Mouse (Mus musculus) left cerebral cortex, postnatal 25 days (tissue): Measurements from ENCODE around the gene Xylt1. TPM values are rescaled to one million over a fixed set of nuclear protein-coding genes. Genes with fewer than 3 reads are reported as not detected.

Experiments used
- DNase-seq, 2 experiments: peaks; one replicate each; pipeline ENCODE4 v3.0.0; 2022; ENCODE audit warnings: low spot score in 2 of 2, mixed read lengths in 1 of 2
- intact Hi-C: fragments of 180-260 bp; cut with DNase I; formaldehyde crosslinking; loops from one replicate; pipeline ENCODE4 v1.15.1; 2025
- total RNA-seq, 2 experiments: library from RNA; stranded (reverse); gene quantifications; 2 replicates each; pipeline ENCODE4 v1.2.3; 2021

The Xylt1 gene
- total RNA-seq, 2 experiments from 2014 or later: 48.6 to 52.1 TPM

GRCm38 (mm10) chr7:117621566-117621965, 240.8 kb downstream of the Xylt1 start:
- DNase-seq: peak in 1 of 2 experiments; percentile 48
- intact Hi-C loops: loop anchor here (5.0 kb wide), 1 partner anchor 239 kb away; the partner anchor contains the start of gene Xylt1

- intact Hi-C loops: loop anchor here (5.0 kb wide), 1 partner anchor 240 kb away; the partner anchor contains the start of gene Xylt1
- no peak for DNase-seq
Measured at GRCm38 (mm10) chr7:117622769-117623168, 242.0 kb downstream of the Xylt1 start.

- DNase-seq: peak in 1 of 2 experiments; percentile 41
- intact Hi-C loops: no loop called here
Measured at GRCm38 (mm10) chr7:117628791-117629190, 248.0 kb downstream of the Xylt1 start.

- peak in 1 of 2 experiments; percentile 29 for DNase-seq
- intact Hi-C loops: no loop called here
Measured at GRCm38 (mm10) chr7:117630657-117631056, 249.9 kb downstream of the Xylt1 start.

GRCm38 (mm10) chr7:117635584-117635983, 254.8 kb downstream of the Xylt1 start:
- intact Hi-C loops: no loop called here
- DNase-seq: no peak

- intact Hi-C loops: no loop called here
- no peak for DNase-seq
Measured at GRCm38 (mm10) chr7:117636713-117637112, 255.9 kb downstream of the Xylt1 start.

GRCm38 (mm10) chr7:117637997-117638396, 257.2 kb downstream of the Xylt1 start:
- no peak for DNase-seq
- intact Hi-C loops: no loop called here

- no peak for DNase-seq
- intact Hi-C loops: no loop called here
Measured at GRCm38 (mm10) chr7:117652637-117653036, 271.9 kb downstream of the Xylt1 start.

- DNase-seq: peak in 1 of 2 experiments; percentile 50
- intact Hi-C loops: loop anchor here (1.0 kb wide), 1 partner anchor 17 kb away; no protein-coding TSS in a partner anchor
Measured at GRCm38 (mm10) chr7:117655732-117656131, 275.0 kb downstream of the Xylt1 start.

GRCm38 (mm10) chr7:117658180-117658579, 277.4 kb downstream of the Xylt1 start:
- intact Hi-C loops: no loop called here
- no peak for DNase-seq

- intact Hi-C loops: no loop called here
- DNase-seq: peak in 1 of 2 experiments; percentile 47
Measured at GRCm38 (mm10) chr7:117658739-117659138, 278.0 kb downstream of the Xylt1 start.

- intact Hi-C loops: no loop called here
- DNase-seq: no peak
Measured at GRCm38 (mm10) chr7:117667286-117667685, 286.5 kb downstream of the Xylt1 start.

- intact Hi-C loops: no loop called here
- DNase-seq: no peak
Measured at GRCm38 (mm10) chr7:117668226-117668625, 287.4 kb downstream of the Xylt1 start.

GRCm38 (mm10) chr7:117672121-117672591, 291.4 kb downstream of the Xylt1 start:
- DNase-seq: peak; percentile 71 to 98
- intact Hi-C loops: loop anchor here (1.0 kb wide), 4 partner anchors 17 to 290 kb away; no protein-coding TSS in a partner anchor

GRCm38 (mm10) chr7:117686120-117686996, 305.6 kb downstream of the Xylt1 start:
- intact Hi-C loops: loop anchor here (10.0 kb wide), 1 partner anchor 418 kb away; no protein-coding TSS in a partner anchor
- DNase-seq: no peak

GRCm38 (mm10) chr7:117686997-117687302, 306.2 kb downstream of the Xylt1 start:
- intact Hi-C loops: loop anchor here (10.0 kb wide), 1 partner anchor 418 kb away; no protein-coding TSS in a partner anchor
- DNase-seq: no peak

GRCm38 (mm10) chr7:117695612-117696011, 314.8 kb downstream of the Xylt1 start:
- intact Hi-C loops: no loop called here
- DNase-seq: no peak

GRCm38 (mm10) chr7:117697681-117698080, 316.9 kb downstream of the Xylt1 start:
- DNase-seq: no peak
- intact Hi-C loops: loop anchor here (1.0 to 2.0 kb wide), 2 partner anchors 25 to 223 kb away; no protein-coding TSS in a partner anchor

- intact Hi-C loops: loop anchor here (1.0 to 2.0 kb wide), 2 partner anchors 26 to 222 kb away; no protein-coding TSS in a partner anchor
- DNase-seq: peak in 1 of 2 experiments; percentile 80
Measured at GRCm38 (mm10) chr7:117698551-117699114, 317.9 kb downstream of the Xylt1 start.

GRCm38 (mm10) chr7:117699343-117699985, 318.7 kb downstream of the Xylt1 start:
- DNase-seq: peak; percentile 79 to 92
- intact Hi-C loops: loop anchor here (2.0 kb wide), 1 partner anchor 221 kb away; no protein-coding TSS in a partner anchor
